Comparison of ENCODE assay signal across 28 mouse cellular contexts in genomic region chr1:23722469-23723372, GRCm38 (mm10). TPM values are rescaled to one million over a fixed set of nuclear protein-coding genes. Genes with fewer than 3 reads are reported as not detected.
A peak's percentile ranks its signal among the peaks of the same experiment; 100 is the strongest.
DNase-seq lines count a peak whose midpoint lies in the region; ATAC-seq and TF ChIP-seq lines count a peak whose summit lies in the region.
"Had no signal": no experiment of that assay in that cellular context is flagged by ENCODE, and none has a peak within 500 bp of the region (broad histone marks: within the 10 kb centered on the region; RNA-seq: fewer than 3 reads in every experiment).

No protein-coding gene starts in this region.

- H3K27ac ChIP-seq in embryonic facial prominence, embryonic 14.5 days (replicated peaks; ENCODE audit: low read depth, low read length), result no peak overlapping the region
- H3K27ac ChIP-seq in embryonic facial prominence, embryonic 10.5 days (replicated peaks), result no peak overlapping the region
- no peak overlapping the region for H3K27ac ChIP-seq in midbrain, embryonic 16.5 days (ENCODE audit: low read length)
- H3K27ac ChIP-seq in midbrain, embryonic 14.5 days (replicated peaks; ENCODE audit: low read depth, low read length), result no peak overlapping the region
- H3K27ac ChIP-seq in forebrain, embryonic 12.5 days, result no peak overlapping the region
- H3K27ac ChIP-seq in forebrain, postnatal 0 days (ENCODE audit: low read depth, low read length), result no peak overlapping the region
- H3K27ac ChIP-seq in intestine, embryonic 16.5 days (ENCODE audit: low read length), result no peak overlapping the region
- H3K27ac ChIP-seq: embryonic facial prominence, embryonic 12.5 days; left cerebral cortex, adult 2 months; limb, embryonic 12.5 days; liver, embryonic 15.5 days; neural tube, embryonic 15.5 days had no signal

- TF ChIP-seq CTCF in forebrain, postnatal 0 days (IDR thresholded peaks at IDR 0.05; ENCODE audit: low read depth), result no peak

- H3K9me3 ChIP-seq in embryonic facial prominence, embryonic 14.5 days (ENCODE audit: control insufficient read depth, low read length), result no peaks in the 10 kb centered on the region
- no peaks in the 10 kb centered on the region for H3K9me3 ChIP-seq in embryonic facial prominence, embryonic 10.5 days
- no peaks in the 10 kb centered on the region for H3K9me3 ChIP-seq in midbrain, embryonic 16.5 days (replicated peaks; ENCODE audit: control insufficient read depth, low read length, poor library complexity, severe bottlenecking)
- no peaks in the 10 kb centered on the region for H3K9me3 ChIP-seq in midbrain, embryonic 14.5 days (ENCODE audit: control insufficient read depth, low read length)
- H3K9me3 ChIP-seq in forebrain, embryonic 12.5 days, result no peaks in the 10 kb centered on the region
- no peaks in the 10 kb centered on the region for H3K9me3 ChIP-seq in forebrain, postnatal 0 days (ENCODE audit: low read length)
- H3K9me3 ChIP-seq in intestine, embryonic 16.5 days (ENCODE audit: control insufficient read depth, low read length), result no peaks in the 10 kb centered on the region
- H3K9me3 ChIP-seq: embryonic facial prominence, embryonic 12.5 days; liver, embryonic 15.5 days; neural tube, embryonic 15.5 days had no signal

- no peaks in the 10 kb centered on the region for H3K4me1 ChIP-seq in embryonic facial prominence, embryonic 14.5 days (ENCODE audit: control insufficient read depth, insufficient read depth, low read length)
- H3K4me1 ChIP-seq in embryonic facial prominence, embryonic 10.5 days, result no peaks in the 10 kb centered on the region
- H3K4me1 ChIP-seq in midbrain, embryonic 16.5 days (ENCODE audit: control insufficient read depth, insufficient read depth, low read length), result 0 out of 2 replicates have a peak, but pooled peaks cover 3% of the 10 kb centered on the region
- no peaks in the 10 kb centered on the region for H3K4me1 ChIP-seq in midbrain, embryonic 14.5 days (ENCODE audit: control insufficient read depth, insufficient read depth, low read length)
- no peaks in the 10 kb centered on the region for H3K4me1 ChIP-seq in forebrain, embryonic 12.5 days
- no peaks in the 10 kb centered on the region for H3K4me1 ChIP-seq in forebrain, postnatal 0 days (ENCODE audit: insufficient read depth)
- no peaks in the 10 kb centered on the region for H3K4me1 ChIP-seq in intestine, embryonic 16.5 days (ENCODE audit: control insufficient read depth, insufficient read depth, low read length)
- H3K4me1 ChIP-seq: embryonic facial prominence, embryonic 12.5 days; limb, embryonic 12.5 days; liver, embryonic 15.5 days; neural tube, embryonic 15.5 days had no signal

- H3K27me3 ChIP-seq in embryonic facial prominence, embryonic 14.5 days (replicated peaks; ENCODE audit: control insufficient read depth, insufficient read depth, low read length), result no peaks in the 10 kb centered on the region
- H3K27me3 ChIP-seq in embryonic facial prominence, embryonic 10.5 days (replicated peaks; ENCODE audit: low read depth, poor library complexity, severe bottlenecking), result no peaks in the 10 kb centered on the region
- no peaks in the 10 kb centered on the region for H3K27me3 ChIP-seq in midbrain, embryonic 16.5 days (ENCODE audit: control insufficient read depth, insufficient read depth, low read depth, low read length)
- H3K27me3 ChIP-seq in midbrain, embryonic 14.5 days (ENCODE audit: control insufficient read depth, insufficient read depth, low read length), result no peaks in the 10 kb centered on the region
- H3K27me3 ChIP-seq in forebrain, embryonic 12.5 days, result no peaks in the 10 kb centered on the region
- no peaks in the 10 kb centered on the region for H3K27me3 ChIP-seq in forebrain, postnatal 0 days (ENCODE audit: insufficient read depth, low read length)
- no peaks in the 10 kb centered on the region for H3K27me3 ChIP-seq in intestine, embryonic 16.5 days (replicated peaks; ENCODE audit: control insufficient read depth, insufficient read depth, low read length)
- H3K27me3 ChIP-seq: CH12.LX; embryonic facial prominence, embryonic 12.5 days; limb, embryonic 12.5 days; liver, embryonic 15.5 days; neural tube, embryonic 15.5 days had no signal

- H3K9ac ChIP-seq in embryonic facial prominence, embryonic 14.5 days (ENCODE audit: low read depth, low read length), result no peak overlapping the region
- H3K9ac ChIP-seq in midbrain, embryonic 16.5 days (ENCODE audit: low read depth, low read length), result no peak overlapping the region
- no peak overlapping the region for H3K9ac ChIP-seq in midbrain, embryonic 14.5 days (replicated peaks; ENCODE audit: low read length)
- H3K9ac ChIP-seq in forebrain, embryonic 12.5 days, result no peak overlapping the region
- no peak overlapping the region for H3K9ac ChIP-seq in forebrain, postnatal 0 days
- no peak overlapping the region for H3K9ac ChIP-seq in intestine, embryonic 16.5 days (ENCODE audit: low read depth, low read length)
- H3K9ac ChIP-seq: embryonic facial prominence, embryonic 12.5 days; limb, embryonic 12.5 days; liver, embryonic 15.5 days; lung, embryonic 14.5 days; neural tube, embryonic 15.5 days had no signal

- peak; percentile 10 for DNase-seq in embryonic facial prominence, embryonic 14.5 days (ENCODE audit: low spot score)
- DNase-seq in embryonic facial prominence, embryonic 10.5 days (ENCODE audit: low spot score), result no peak
- no peak for DNase-seq in midbrain, embryonic 14.5 days
- peak; percentile 16 for DNase-seq in forebrain, postnatal 0 days
- no peak for DNase-seq in left cerebral cortex, adult 11 months (ENCODE audit: low spot score)
- DNase-seq: adrenal gland, adult 8-10 months; cerebellum, adult 11 months; cerebellum, adult 9-10 months; cerebellum, postnatal 36 days; gastrocnemius, postnatal 10 days; heart, postnatal 14 days; kidney, adult 9 months; kidney, postnatal 10 days; layer of hippocampus, adult 9-11 months; lung, embryonic 14.5 days; lung, postnatal 14 days; thymus, adult 2 months; thymus, postnatal 36 days had no signal

- 73% methylated on average over 15 of the region's 15 CpGs for WGBS in embryonic facial prominence, embryonic 14.5 days
- 72% methylated on average over 15 of the region's 15 CpGs for WGBS in embryonic facial prominence, embryonic 10.5 days
- 52% methylated on average over 15 of the region's 15 CpGs for WGBS in midbrain, embryonic 16.5 days
- WGBS in midbrain, embryonic 14.5 days, result 69% methylated on average over 15 of the region's 15 CpGs
- 57% methylated on average over 15 of the region's 15 CpGs for WGBS in forebrain, embryonic 12.5 days
- WGBS in forebrain, postnatal 0 days, result 50% methylated on average over 15 of the region's 15 CpGs
- WGBS in intestine, embryonic 16.5 days, result 74% methylated on average over 15 of the region's 15 CpGs

- no peak for ATAC-seq in embryonic facial prominence, embryonic 14.5 days (ENCODE audit: low read depth)
- peak; percentile 60; the same call in 1 of the 2 replicates for ATAC-seq in midbrain, embryonic 16.5 days
- no peak for ATAC-seq in midbrain, embryonic 14.5 days (ENCODE audit: low FRiP score, low TSS enrichment)
- ATAC-seq in forebrain, embryonic 12.5 days (ENCODE audit: low FRiP score), result 0 out of 2 replicates have a peak, but pooled peaks have one; percentile 30
- ATAC-seq in forebrain, postnatal 0 days, result peak; percentile 61
- no peak for ATAC-seq in intestine, embryonic 16.5 days

- H3K4me3 ChIP-seq in embryonic facial prominence, embryonic 14.5 days (ENCODE audit: low read depth, low read length), result no peak overlapping the region
- H3K4me3 ChIP-seq in embryonic facial prominence, embryonic 10.5 days, result no peak overlapping the region
- H3K4me3 ChIP-seq in midbrain, embryonic 16.5 days (ENCODE audit: low read depth, low read length), result no peak overlapping the region
- H3K4me3 ChIP-seq in midbrain, embryonic 14.5 days (replicated peaks; ENCODE audit: low read depth, low read length), result no peak overlapping the region
- no peak overlapping the region for H3K4me3 ChIP-seq in forebrain, embryonic 12.5 days (replicated peaks)
- H3K4me3 ChIP-seq in forebrain, postnatal 0 days (ENCODE audit: low read depth, low read length), result no peak overlapping the region
- no peak overlapping the region for H3K4me3 ChIP-seq in intestine, embryonic 16.5 days (ENCODE audit: low read length)
- H3K4me3 ChIP-seq: embryonic facial prominence, embryonic 12.5 days; left cerebral cortex, adult 2 months; limb, embryonic 12.5 days; liver, embryonic 15.5 days; neural tube, embryonic 15.5 days had no signal

- H3K4me2 ChIP-seq in embryonic facial prominence, embryonic 14.5 days (ENCODE audit: low read depth, low read length), result no peak overlapping the region
- no peak overlapping the region for H3K4me2 ChIP-seq in midbrain, embryonic 16.5 days (ENCODE audit: low read length)
- H3K4me2 ChIP-seq in midbrain, embryonic 14.5 days (ENCODE audit: low read length), result no peak overlapping the region
- H3K4me2 ChIP-seq in forebrain, embryonic 12.5 days, result no peak overlapping the region
- H3K4me2 ChIP-seq in forebrain, postnatal 0 days (ENCODE audit: low read depth), result no peak overlapping the region
- no peak overlapping the region for H3K4me2 ChIP-seq in intestine, embryonic 16.5 days (ENCODE audit: low read depth, low read length)
- H3K4me2 ChIP-seq: embryonic facial prominence, embryonic 12.5 days; limb, embryonic 12.5 days; liver, embryonic 15.5 days; lung, embryonic 14.5 days; neural tube, embryonic 15.5 days had no signal

- H3K36me3 ChIP-seq in embryonic facial prominence, embryonic 14.5 days (ENCODE audit: control insufficient read depth, insufficient read depth, low read length), result no peaks in the 10 kb centered on the region
- no peaks in the 10 kb centered on the region for H3K36me3 ChIP-seq in embryonic facial prominence, embryonic 10.5 days (replicated peaks)
- no peaks in the 10 kb centered on the region for H3K36me3 ChIP-seq in midbrain, embryonic 16.5 days (ENCODE audit: control insufficient read depth, insufficient read depth, low read length)
- H3K36me3 ChIP-seq in midbrain, embryonic 14.5 days (ENCODE audit: control insufficient read depth, insufficient read depth, low read length), result no peaks in the 10 kb centered on the region
- no peaks in the 10 kb centered on the region for H3K36me3 ChIP-seq in forebrain, embryonic 12.5 days (replicated peaks)
- no peaks in the 10 kb centered on the region for H3K36me3 ChIP-seq in forebrain, postnatal 0 days (ENCODE audit: insufficient read depth)
- H3K36me3 ChIP-seq in intestine, embryonic 16.5 days (ENCODE audit: control insufficient read depth, insufficient read depth, low read length), result no peaks in the 10 kb centered on the region
- H3K36me3 ChIP-seq: embryonic facial prominence, embryonic 12.5 days; limb, embryonic 12.5 days; liver, embryonic 15.5 days; neural tube, embryonic 15.5 days had no signal

RNA-seq across cellular contexts. Expression of gene B3gat2, which starts 38.8 kb away (rescaled TPM):
- polyA plus RNA-seq in embryonic facial prominence, embryonic 14.5 days (2014; fragmentation: Nextera tagmentation; extraction: Ambion mirVana), result 0.64 and 0.84 TPM in 2 replicates
- polyA plus RNA-seq in embryonic facial prominence, embryonic 10.5 days (2016; fragmentation: Nextera tagmentation; extraction: Ambion mirVana), result 0.76 and 0.91 TPM in 2 replicates
- polyA plus RNA-seq in midbrain, embryonic 16.5 days (2015; fragmentation: Nextera tagmentation; extraction: Ambion mirVana), result 16.3 and 20.2 TPM in 2 replicates
- 11.1 and 15.4 TPM in 2 replicates for polyA plus RNA-seq in midbrain, embryonic 14.5 days (2014; fragmentation: Nextera tagmentation; extraction: Ambion mirVana)
- 2.5 and 2.7 TPM in 2 replicates for polyA plus RNA-seq in forebrain, embryonic 12.5 days (2016; fragmentation: Nextera tagmentation; extraction: Ambion mirVana)
- total RNA-seq in forebrain, postnatal 0 days (2014; rRNA removed), result 15.0 and 21.3 TPM in 2 replicates
- 8.1 and 11.1 TPM in 2 replicates for polyA plus RNA-seq in forebrain, postnatal 0 days (2015; fragmentation: Nextera tagmentation; extraction: Ambion mirVana)
- 0.24 and 0.29 TPM in 2 replicates for polyA plus RNA-seq in intestine, embryonic 16.5 days (2015; fragmentation: Nextera tagmentation; extraction: Ambion mirVana)
- total RNA-seq: adrenal gland, adult 8-10 months; gastrocnemius, postnatal 10 days; heart, postnatal 14 days had no signal
- polyA plus RNA-seq: liver, adult 2 months had no signal

Comparison
In these comparisons a context has a peak if more than half of its experiments do, and no peak if none do; other contexts are left out.
1. ATAC-seq: peak in midbrain, embryonic 16.5 days (single experiment), forebrain, embryonic 12.5 days (single experiment) and forebrain, postnatal 0 days (single experiment); none in embryonic facial prominence, embryonic 14.5 days (single experiment), midbrain, embryonic 14.5 days (single experiment) and intestine, embryonic 16.5 days (single experiment).
2. DNase-seq: peak in embryonic facial prominence, embryonic 14.5 days (single experiment) and forebrain, postnatal 0 days (single experiment); none in embryonic facial prominence, embryonic 10.5 days (single experiment), midbrain, embryonic 14.5 days (single experiment) and left cerebral cortex, adult 11 months (single experiment).